Mouse (Mus musculus): ENCODE measurements at regions not wholly inside any gene's neighbourhood (a gene's known extent, or its start where the extent isn't known, plus 50 kb on each side); places are given as distances from the start of the nearest gene placed in this dataset.

DNA sequence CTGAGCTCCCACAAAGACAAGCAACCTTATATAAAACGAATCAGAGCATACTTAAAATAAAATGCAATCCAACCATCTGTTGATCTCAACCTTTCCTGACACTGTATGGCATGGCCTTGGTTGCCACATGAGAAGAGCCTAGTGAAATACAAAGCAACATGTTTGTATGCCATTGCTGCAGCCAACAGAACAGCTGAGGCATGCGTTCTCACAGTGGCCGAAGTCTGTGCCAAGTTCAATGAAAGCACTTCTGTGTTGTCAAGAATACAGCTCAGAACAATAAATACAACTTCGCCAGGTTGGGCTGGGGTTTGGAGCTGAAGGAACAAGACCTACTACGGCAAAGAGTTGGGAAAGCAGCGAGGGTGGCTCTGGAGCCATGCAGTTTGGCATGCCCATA, 872.2 kb downstream of the Epha4 start:
- TF ChIP-seq ZC3H11A (IDR thresholded peaks at IDR 0.05; ENCODE audit: borderline replicate concordance, low read depth, low read length) (no peak), ZNF384 (IDR thresholded peaks at IDR 0.05; ENCODE audit: low read depth, low read length) (no peak), HCFC1 (IDR thresholded peaks at IDR 0.05; ENCODE audit: borderline replicate concordance, insufficient read depth, low read length) (no peak)

Data from ES-E14 (cell line).